Mouse (Mus musculus) embryonic facial prominence, embryonic 14.5 days (tissue): ENCODE results near the gene Adh6a. TPM values are rescaled to one million over a fixed set of nuclear protein-coding genes. Genes with fewer than 3 reads are reported as not detected.
A peak's percentile ranks its signal among the peaks of the same experiment; 100 is the strongest.

Experiments
- ATAC-seq: fragments of 200-750 bp; cut with Nextera tagmentation; 2 replicates; pipeline ENCODE4 v1.8.0; 2017; ENCODE audit warnings: low read depth, moderate number of reproducible peaks, moderate TSS enrichment
- DNase-seq: peaks from one replicate; pipeline ENCODE4 v3.0.0-alpha.2; 2015; ENCODE audit warnings: low spot score
- H3K27ac ChIP-seq: fragments of 300-500 bp; sonication (generic); replicated peaks from 2 replicates; pipeline ENCODE4 v1.5.1; 2014; ENCODE audit warnings: low read depth, mild to moderate bottlenecking, low read length, moderate library complexity
- H3K27me3 ChIP-seq: fragments of 300-500 bp; sonication (generic); replicated peaks from 2 replicates; pipeline ENCODE4 v1.6.1; 2014; ENCODE audit warnings: low read length; ENCODE audit not compliant: control insufficient read depth, insufficient read depth
- H3K36me3 ChIP-seq: fragments of 300-500 bp; sonication (generic); 2 replicates; pipeline ENCODE4 v1.6.1; 2014; ENCODE audit warnings: low read length, mixed read lengths; ENCODE audit not compliant: control insufficient read depth, insufficient read depth
- H3K4me1 ChIP-seq: fragments of 300-500 bp; sonication (generic); 2 replicates; pipeline ENCODE4 v1.6.1; 2014; ENCODE audit warnings: antibody characterized with exemption, low read length; ENCODE audit not compliant: control insufficient read depth, insufficient read depth
- H3K4me2 ChIP-seq: fragments of 300-500 bp; sonication (generic); 2 replicates; pipeline ENCODE4 v1.6.1; 2014; ENCODE audit warnings: low read depth, mild to moderate bottlenecking, low read length, moderate library complexity, mixed read lengths
- H3K4me3 ChIP-seq: fragments of 300-500 bp; sonication (generic); 2 replicates; pipeline ENCODE4 v1.5.1; 2014; ENCODE audit warnings: low read depth, mild to moderate bottlenecking, low read length
- H3K9ac ChIP-seq: fragments of 300-500 bp; sonication (generic); 2 replicates; pipeline ENCODE4 v1.6.1; 2014; ENCODE audit warnings: low read depth, mild to moderate bottlenecking, low read length, moderate library complexity, mixed read lengths
- H3K9me3 ChIP-seq: fragments of 300-500 bp; sonication (generic); 2 replicates; pipeline ENCODE4 v1.6.1; 2016; ENCODE audit warnings: low read length; ENCODE audit not compliant: control insufficient read depth
- WGBS: fragments of 180-500 bp; shearing (Covaris S2); extraction: QIAGEN DNeasy Blood & Tissue Kit; methylation state at CpG from one replicate; pipeline ENCODE4 v1.1.7; 2014; 5-methylcytosine and 5-hydroxymethylcytosine counted together
- polyA plus RNA-seq: library from polyadenylated mRNA; unstranded; fragments of >200 nt; fragmentation: Nextera tagmentation; extraction: Ambion mirVana; gene quantifications from 2 replicates; pipeline ENCODE4 v1.2.1, GENCODE M21; 2014

Gene Adh6a
- polyA plus RNA-seq, 1 experiment from 2014 or later = 0.17 TPM

DNA sequence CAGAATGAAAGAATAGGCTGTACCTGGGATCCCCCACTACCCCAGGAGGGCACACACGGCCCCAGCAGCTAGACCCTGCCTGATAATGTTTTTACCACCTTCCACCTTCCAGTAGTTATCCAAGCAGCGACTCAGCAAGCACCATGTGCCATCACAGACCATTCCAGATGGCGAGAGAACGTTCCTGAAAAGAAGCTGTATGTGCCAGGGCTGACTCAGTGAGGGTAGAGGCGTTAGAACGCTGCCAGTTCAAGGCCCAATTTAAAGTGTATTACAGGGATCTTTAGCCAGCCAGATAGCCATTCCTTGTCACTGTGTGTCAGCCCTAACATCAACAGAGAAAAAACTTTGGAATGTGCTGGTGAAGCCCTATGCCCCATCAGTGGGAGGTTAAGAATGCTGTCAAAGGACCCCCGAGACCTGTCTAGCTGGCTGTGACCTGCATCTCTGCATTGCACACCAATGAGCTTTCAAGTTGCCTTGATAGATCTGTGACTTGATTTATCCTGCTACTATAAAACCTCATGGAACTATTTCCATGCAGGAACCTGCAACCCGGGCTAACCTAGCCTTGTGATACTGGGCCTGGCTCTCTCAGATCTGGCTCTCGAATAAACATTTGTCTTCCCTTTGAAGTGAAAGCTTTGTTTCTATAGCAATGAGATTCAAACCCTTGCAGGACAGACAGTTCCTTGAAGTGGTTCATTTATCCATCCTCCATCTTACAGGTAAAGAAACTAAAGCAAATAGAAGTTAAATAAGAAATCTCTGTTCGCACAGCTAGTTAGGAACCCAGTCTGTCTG lies 7.4 kb upstream of the Adh6a start:
- peaks cover 19% of the 10 kb centered on the region for H3K4me1 ChIP-seq
- H3K9me3 ChIP-seq = no peaks in the 10 kb centered on the region
- peak overlapping the region; percentile 34; the same call in 1 of the 2 replicates for H3K4me2 ChIP-seq
- peak overlapping the region; percentile 24 for H3K27ac ChIP-seq
- H3K9ac ChIP-seq = no peak overlapping the region
- H3K4me3 ChIP-seq = no peak overlapping the region
- no peaks in the 10 kb centered on the region for H3K36me3 ChIP-seq
- H3K27me3 ChIP-seq = no peaks in the 10 kb centered on the region
- WGBS = 57% methylated on average over 10 of the region's 10 CpGs
- DNase-seq (no peak), ATAC-seq (no peak)

- no peaks in the 10 kb centered on the region for H3K36me3 ChIP-seq
- no peak overlapping the region for H3K4me3 ChIP-seq
- H3K27ac ChIP-seq = peak overlapping the region; percentile 24
- no peaks in the 10 kb centered on the region for H3K27me3 ChIP-seq
- no peaks in the 10 kb centered on the region for H3K9me3 ChIP-seq
- 13% methylated on average over 8 of the region's 8 CpGs for WGBS
- peak; percentile 79 for ATAC-seq
- H3K4me2 ChIP-seq = peak overlapping the region; percentile 34
- peaks cover 19% of the 10 kb centered on the region for H3K4me1 ChIP-seq
- DNase-seq = peak; percentile 78
- no peak overlapping the region for H3K9ac ChIP-seq
Observed at GRCm38 (mm10) chr3:138306290-138306683, 6.8 kb upstream of the Adh6a start.

GRCm38 (mm10) chr3:138309910-138310309 lies 3.2 kb upstream of the Adh6a start:
- Histone ChIP-seq H3K27me3 (no peaks in the 10 kb centered on the region), H3K4me1 (peaks cover 13% of the 10 kb centered on the region), H3K4me2 (no peak overlapping the region), H3K9me3 (no peaks in the 10 kb centered on the region), H3K9ac (no peak overlapping the region), H3K36me3 (no peaks in the 10 kb centered on the region), H3K4me3 (no peak overlapping the region), H3K27ac (no peak overlapping the region)
- 84% methylated on average over 8 of the region's 8 CpGs for WGBS
- ATAC-seq (peak; percentile 57; the same call in 1 of the 2 replicates), DNase-seq (peak; percentile 67)

DNA sequence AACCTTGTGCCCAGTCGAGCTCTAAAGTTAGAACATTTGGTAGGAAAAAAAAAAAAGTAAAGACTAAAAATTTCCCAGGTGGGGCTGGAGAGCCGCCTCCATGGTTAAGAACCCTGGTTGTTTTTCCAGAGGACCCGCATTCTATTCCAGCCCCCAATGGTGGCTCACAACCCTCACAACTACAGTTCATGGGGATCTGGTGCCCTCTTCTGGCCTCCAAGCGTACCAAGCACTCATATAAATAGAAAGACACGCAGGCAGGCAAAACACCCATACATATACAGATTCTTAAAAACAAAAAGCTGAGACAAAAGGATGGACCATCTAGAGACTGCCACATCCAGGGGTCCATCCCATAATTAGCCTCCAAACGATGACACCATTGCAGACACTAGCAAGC lies 2.1 kb upstream of the Adh6a start:
- Histone ChIP-seq H3K4me3 (no peak overlapping the region), H3K36me3 (no peaks in the 10 kb centered on the region), H3K27me3 (no peaks in the 10 kb centered on the region), H3K4me2 (no peak overlapping the region), H3K4me1 (peaks cover 9% of the 10 kb centered on the region), H3K27ac (no peak overlapping the region), H3K9me3 (no peaks in the 10 kb centered on the region), H3K9ac (no peak overlapping the region)
- WGBS = 81% methylated on average over 6 of the region's 6 CpGs
- ATAC-seq (no peak), DNase-seq (no peak)

DNA sequence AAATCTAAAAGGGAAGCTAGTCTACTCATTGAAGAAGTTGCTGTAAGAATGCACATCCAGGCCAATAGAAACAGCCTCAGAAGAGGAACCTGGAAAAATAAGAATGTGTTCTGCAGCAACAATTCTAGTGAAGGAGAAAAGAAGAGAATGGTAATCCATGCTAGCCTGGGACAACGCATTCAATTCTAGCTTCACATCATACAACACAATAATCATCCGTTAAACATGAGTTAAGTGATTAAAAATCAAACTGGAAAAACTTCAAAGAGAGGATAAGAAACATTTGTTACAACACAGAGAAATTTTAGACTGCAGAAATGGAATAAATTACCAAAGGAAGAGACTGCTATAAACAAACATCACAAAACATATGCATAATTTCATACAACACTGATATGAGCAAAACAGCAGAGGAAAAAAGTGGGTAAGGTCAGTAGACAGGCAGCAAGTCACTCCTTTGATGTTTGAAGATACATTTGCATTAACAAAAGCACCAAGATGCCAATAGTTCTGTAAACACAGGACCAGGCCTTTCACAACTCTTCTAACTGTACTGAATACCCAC lies 3.9 kb downstream of the Adh6a start:
- H3K9me3 ChIP-seq = no peaks in the 10 kb centered on the region
- H3K4me3 ChIP-seq = no peak overlapping the region
- no peak overlapping the region for H3K4me2 ChIP-seq
- no peaks in the 10 kb centered on the region for H3K36me3 ChIP-seq
- no peak overlapping the region for H3K27ac ChIP-seq
- WGBS = 67% methylated on average over 2 of the region's 2 CpGs
- no peaks in the 10 kb centered on the region for H3K4me1 ChIP-seq
- H3K27me3 ChIP-seq = no peaks in the 10 kb centered on the region
- DNase-seq (no peak), ATAC-seq (no peak)
- H3K9ac ChIP-seq = no peak overlapping the region

GRCm38 (mm10) chr3:138325001-138325400 lies 11.9 kb downstream of the Adh6a start:
- WGBS = 94% methylated on average over 17 of the region's 17 CpGs
- Histone ChIP-seq H3K36me3 (no peaks in the 10 kb centered on the region), H3K27me3 (no peaks in the 10 kb centered on the region), H3K4me1 (no peaks in the 10 kb centered on the region), H3K9ac (no peak overlapping the region), H3K4me3 (no peak overlapping the region), H3K9me3 (no peaks in the 10 kb centered on the region), H3K4me2 (no peak overlapping the region), H3K27ac (no peak overlapping the region)
- DNase-seq = no peak
- no peak for ATAC-seq

GRCm38 (mm10) chr3:138325466-138325865 lies 12.4 kb downstream of the Adh6a start:
- Histone ChIP-seq H3K27me3 (no peaks in the 10 kb centered on the region), H3K27ac (no peak overlapping the region), H3K9me3 (no peaks in the 10 kb centered on the region), H3K4me1 (no peaks in the 10 kb centered on the region), H3K36me3 (no peaks in the 10 kb centered on the region), H3K4me3 (no peak overlapping the region), H3K4me2 (no peak overlapping the region), H3K9ac (no peak overlapping the region)
- DNase-seq (no peak), ATAC-seq (no peak)
- 88% methylated on average over 6 of the region's 6 CpGs for WGBS

- WGBS = 85% methylated on average over 8 of the region's 8 CpGs
- Histone ChIP-seq H3K9me3 (no peaks in the 10 kb centered on the region), H3K27ac (no peak overlapping the region), H3K4me3 (no peak overlapping the region), H3K4me1 (no peaks in the 10 kb centered on the region), H3K4me2 (no peak overlapping the region), H3K36me3 (no peaks in the 10 kb centered on the region), H3K27me3 (no peaks in the 10 kb centered on the region), H3K9ac (no peak overlapping the region)
- DNase-seq = no peak
- ATAC-seq = no peak
Observed at GRCm38 (mm10) chr3:138333910-138334309, 20.8 kb downstream of the Adh6a start.

DNA sequence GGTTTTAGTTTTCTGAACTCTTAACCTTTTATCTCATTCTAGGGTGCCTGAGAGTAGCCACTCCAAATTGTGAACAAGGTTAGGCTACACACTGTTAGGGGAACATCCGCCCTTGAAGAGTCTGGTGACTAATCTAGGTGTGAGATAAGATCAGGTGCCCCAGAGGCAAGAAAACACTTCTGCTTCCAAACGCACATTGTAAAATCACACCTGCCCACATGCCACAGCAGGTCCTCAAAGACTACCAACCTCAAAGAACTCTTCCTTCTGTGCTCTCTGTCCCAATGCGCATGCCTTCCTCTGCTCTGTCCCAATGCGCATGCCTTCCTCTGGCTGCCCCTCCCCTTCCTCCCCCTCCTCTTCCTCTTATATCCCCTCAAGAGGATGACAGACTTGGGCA lies 21.2 kb downstream of the Adh6a start:
- H3K4me1 ChIP-seq = no peaks in the 10 kb centered on the region
- no peak overlapping the region for H3K4me3 ChIP-seq
- no peaks in the 10 kb centered on the region for H3K36me3 ChIP-seq
- H3K4me2 ChIP-seq = no peak overlapping the region
- DNase-seq (peak; percentile 10), ATAC-seq (no peak)
- no peak overlapping the region for H3K27ac ChIP-seq
- WGBS = 76% methylated on average over 4 of the region's 4 CpGs
- H3K9ac ChIP-seq = no peak overlapping the region
- no peaks in the 10 kb centered on the region for H3K9me3 ChIP-seq
- H3K27me3 ChIP-seq = no peaks in the 10 kb centered on the region
